Mouse (Mus musculus) myocyte (in vitro differentiated cells): ENCODE results near the gene Psmb10. TPM values are rescaled to one million over a fixed set of nuclear protein-coding genes. Genes with fewer than 3 reads are reported as not detected.

Experiments used
- H3K27me3 ChIP-seq: one replicate; pipeline ENCODE4 v1.6.1; 2011; ENCODE audit not compliant: control insufficient read depth, insufficient read depth, insufficient read length
- H3K36me3 ChIP-seq: one replicate; pipeline ENCODE4 v1.6.1; 2011; ENCODE audit not compliant: control insufficient read depth, insufficient read depth
- H3K4me2 ChIP-seq: one replicate; pipeline ENCODE4 v1.6.1; 2011; ENCODE audit warnings: low read depth, control low read depth
- H3K4me3 ChIP-seq: one replicate; pipeline ENCODE4 v1.5.1; 2011; ENCODE audit warnings: mild to moderate bottlenecking, control low read depth, moderate library complexity
- H3K79me2 ChIP-seq: one replicate; pipeline ENCODE4 v1.6.1; 2011; ENCODE audit not compliant: control insufficient read depth, insufficient read depth
- H3ac ChIP-seq: one replicate; pipeline ENCODE4 v1.6.1; 2011; ENCODE audit not compliant: control insufficient read depth, insufficient read length
- CEBPB ChIP-seq: IDR thresholded peaks from 2 replicates; pipeline ENCODE4 v1.6.1; 2011; ENCODE audit warnings: mild to moderate bottlenecking, moderate library complexity; ENCODE audit not compliant: poor library complexity, insufficient read depth, severe bottlenecking
- E2F4 ChIP-seq: IDR thresholded peaks from one replicate; pipeline ENCODE4 v1.6.1; 2011; ENCODE audit warnings: mild to moderate bottlenecking, control low read depth, moderate library complexity; ENCODE audit not compliant: insufficient read depth
- MAX ChIP-seq: IDR thresholded peaks from one replicate; pipeline ENCODE4 v1.6.1; 2011; ENCODE audit warnings: low read depth, mild to moderate bottlenecking, control low read depth
- MYOD1 ChIP-seq, 3 experiments: IDR thresholded peaks; one replicate each; pipeline ENCODE4 v1.6.1; 2011; ENCODE audit warnings: control low read depth in 2 of 3, low read depth in 2 of 3, mild to moderate bottlenecking in 2 of 3, moderate library complexity in 1 of 3; ENCODE audit not compliant: insufficient read length in 2 of 3, control insufficient read depth in 1 of 3
- MYOG ChIP-seq, 3 experiments: IDR thresholded peaks; one replicate each; pipeline ENCODE4 v1.6.1; 2011; ENCODE audit warnings: control low read depth in 2 of 3, low read depth in 2 of 3, mild to moderate bottlenecking in 2 of 3; ENCODE audit not compliant: insufficient read length in 2 of 3, control insufficient read depth in 1 of 3, insufficient read depth in 1 of 3
- POLR2A ChIP-seq: IDR thresholded peaks from one replicate; pipeline ENCODE4 v1.6.1; 2011; ENCODE audit warnings: low read depth, mild to moderate bottlenecking, control low read depth, moderate library complexity; ENCODE audit not compliant: insufficient read length
- POLR2AphosphoS2 ChIP-seq: IDR thresholded peaks from one replicate; pipeline ENCODE4 v1.6.1; 2011; ENCODE audit warnings: low read depth, control low read depth; ENCODE audit not compliant: insufficient read length
- REST ChIP-seq: IDR thresholded peaks from one replicate; pipeline ENCODE4 v1.6.1; 2011; ENCODE audit warnings: mild to moderate bottlenecking, control low read depth, moderate library complexity; ENCODE audit not compliant: insufficient read depth, insufficient read length
- SRF ChIP-seq: IDR thresholded peaks from one replicate; pipeline ENCODE4 v1.6.1; 2011; ENCODE audit warnings: low read depth; ENCODE audit not compliant: control insufficient read depth, insufficient read length
- TCF12 ChIP-seq: IDR thresholded peaks from one replicate; pipeline ENCODE4 v1.6.1; 2011; ENCODE audit warnings: mild to moderate bottlenecking, control low read depth; ENCODE audit not compliant: poor library complexity, insufficient read depth, severe bottlenecking
- TCF3 ChIP-seq: IDR thresholded peaks from one replicate; pipeline ENCODE4 v1.6.1; 2011; ENCODE audit warnings: low read depth, control low read depth; ENCODE audit not compliant: insufficient read length
- USF1 ChIP-seq: IDR thresholded peaks from one replicate; pipeline ENCODE4 v1.6.1; 2011; ENCODE audit warnings: low read depth, mild to moderate bottlenecking, control low read depth, moderate library complexity
- polyA plus RNA-seq: library from polyadenylated mRNA; unstranded; fragments of >200 nt; fragmentation: generic; extraction: Trizol; gene quantifications from one replicate; pipeline ENCODE4 v1.2.1, GENCODE M21; 2012; ENCODE audit warnings: missing spikeins

The Psmb10 gene
- polyA plus RNA-seq, 1 experiment = 60.0 TPM

DNA sequence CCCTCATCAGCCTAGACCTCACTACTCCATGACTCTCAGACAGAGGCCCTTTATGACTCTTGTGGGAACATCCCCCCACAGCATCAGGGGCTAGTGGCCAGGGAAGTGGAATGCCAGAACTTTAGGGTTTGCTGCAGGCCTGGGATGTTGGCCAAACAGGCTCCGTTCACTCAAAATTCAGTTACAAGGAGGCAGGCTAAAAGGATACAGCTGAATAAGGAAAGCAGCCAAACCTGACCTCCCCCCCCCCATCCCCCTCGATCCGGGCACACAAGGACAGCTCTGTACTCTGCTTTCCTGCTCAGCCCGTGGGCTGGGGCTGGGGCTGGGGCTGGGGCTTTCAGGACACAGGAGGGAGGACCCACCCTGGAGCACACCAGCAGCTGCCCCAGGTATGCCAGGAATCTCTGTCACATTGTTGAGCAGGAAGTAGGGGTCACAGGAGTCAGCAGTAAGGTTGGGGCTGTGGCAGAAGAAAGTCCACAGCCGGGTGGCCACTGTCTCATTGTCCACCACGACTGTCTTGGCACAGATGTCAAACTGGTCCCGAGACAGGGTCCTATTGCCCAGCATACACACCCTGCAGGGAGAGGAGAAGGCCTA, 12.9 kb upstream of the Psmb10 start:
- peak in 1 of 3 experiments; percentile 61 for TF ChIP-seq MYOD1 (IDR thresholded peaks at IDR 0.05; ENCODE audit: control insufficient read depth in 1 of 3, insufficient read length in 2 of 3, low read depth in 2 of 3)
- no peak for TF ChIP-seq SRF
- TF ChIP-seq MYOG (IDR thresholded peaks at IDR 0.05; ENCODE audit: control insufficient read depth in 1 of 3, insufficient read depth in 1 of 3, insufficient read length in 2 of 3, low read depth in 2 of 3) = peak in 1 of 3 experiments; percentile 75
- Histone ChIP-seq H3K4me2 (no peak overlapping the region), H3K79me2 (no peaks in the 10 kb centered on the region), H3K4me3 (no peak overlapping the region), H3ac (no peak overlapping the region), H3K27me3 (no peaks in the 10 kb centered on the region), H3K36me3 (peaks cover 26% of the 10 kb centered on the region)

DNA sequence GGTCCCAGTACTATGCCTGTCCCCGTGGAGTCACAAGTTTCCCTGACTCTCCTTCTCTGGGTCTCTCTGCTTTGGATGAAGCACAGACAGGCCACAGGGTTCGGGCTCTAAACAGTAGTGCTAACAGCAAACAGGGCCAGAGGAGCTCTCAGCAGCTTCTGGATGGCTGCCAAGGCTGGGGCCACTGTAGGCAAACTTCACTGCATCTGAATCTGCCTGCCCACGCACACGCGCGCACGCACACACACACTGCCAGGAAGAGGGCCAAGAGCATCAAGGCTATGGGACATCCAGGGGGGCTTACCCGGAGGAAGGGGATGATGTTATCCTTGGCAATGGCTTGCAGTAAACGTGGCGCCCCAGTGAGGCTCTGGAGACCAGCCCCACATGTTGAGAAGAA, 11.1 kb upstream of the Psmb10 start:
- Histone ChIP-seq H3K4me2 (no peak overlapping the region), H3K4me3 (no peak overlapping the region), H3K27me3 (no peaks in the 10 kb centered on the region), H3K79me2 (no peaks in the 10 kb centered on the region), H3ac (no peak overlapping the region), H3K36me3 (peaks cover 21% of the 10 kb centered on the region)
- no peak for TF ChIP-seq MAX
- TF ChIP-seq CEBPB = no peak
- TF ChIP-seq USF1 = no peak

DNA sequence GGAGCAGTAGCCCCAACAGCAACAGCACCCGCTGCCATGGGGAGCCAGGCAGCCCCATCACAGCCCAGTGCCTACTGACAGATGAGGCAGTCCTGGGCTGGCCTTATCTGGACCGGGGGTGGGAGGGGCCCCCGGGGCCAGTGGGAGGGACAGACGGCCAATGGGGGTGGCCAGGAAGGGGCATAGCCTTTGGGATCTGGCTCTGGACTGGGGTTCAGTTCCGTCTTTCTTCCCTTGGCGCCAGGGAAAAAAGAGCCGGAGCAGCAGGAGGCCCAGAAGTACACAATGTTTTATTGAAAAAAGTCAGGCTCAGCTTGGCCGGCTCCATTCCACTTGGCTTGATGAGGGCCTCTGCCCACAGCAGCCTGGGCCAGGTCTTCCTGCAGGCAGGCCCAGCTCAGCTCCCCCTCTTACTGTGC, 5.1 kb upstream of the Psmb10 start, which contains the start of gene Lcat:
Gene Lcat (minus strand): TSS at position 62 of the 419 bp plus-strand sequence.
- no peaks in the 10 kb centered on the region for H3K79me2 ChIP-seq
- no peak within 1 kb of the TSS for H3K4me3 ChIP-seq
- no peak within 1 kb of the TSS for H3ac ChIP-seq
- no peak within 1 kb of the TSS for H3K4me2 ChIP-seq
- H3K27me3 ChIP-seq = no peaks in the 10 kb centered on the region
- H3K36me3 ChIP-seq = peaks cover 3% of the 10 kb centered on the region
- TF ChIP-seq SRF = no peak
- no peak for TF ChIP-seq MAX
- TF ChIP-seq POLR2A = no peak
- no peak for TF ChIP-seq POLR2AphosphoS2
- no peak for TF ChIP-seq TCF3
- TF ChIP-seq MYOG (IDR thresholded peaks at IDR 0.05; ENCODE audit: control insufficient read depth in 1 of 3, insufficient read depth in 1 of 3, insufficient read length in 2 of 3, low read depth in 2 of 3) = no peak
- no peak for TF ChIP-seq TCF12
- no peak for TF ChIP-seq MYOD1 (IDR thresholded peaks at IDR 0.05; ENCODE audit: control insufficient read depth in 1 of 3, insufficient read length in 2 of 3, low read depth in 2 of 3)
- TF ChIP-seq E2F4 = no peak
- no peak for TF ChIP-seq CEBPB
- no peak for TF ChIP-seq USF1
- TF ChIP-seq REST = no peak

DNA sequence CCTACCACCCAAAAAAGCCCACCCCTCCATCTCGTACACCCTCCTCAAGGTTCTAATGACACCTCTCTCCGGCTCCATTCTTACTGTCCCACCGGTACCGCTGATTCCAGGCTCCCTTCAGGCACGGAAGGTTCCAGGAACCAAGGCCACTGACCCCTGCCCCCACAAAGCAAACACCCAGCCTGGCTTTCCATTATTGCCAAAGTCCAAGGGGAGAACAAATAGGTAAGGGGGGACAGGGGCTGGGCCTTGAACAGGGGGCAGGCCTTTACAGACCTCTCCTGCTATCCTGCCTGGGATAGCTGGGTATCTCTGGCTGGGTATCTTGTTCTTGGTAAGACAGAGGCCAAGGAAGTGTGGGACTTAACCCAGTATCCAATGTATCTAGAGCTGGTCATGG, 4.3 kb upstream of the Psmb10 start:
- Histone ChIP-seq H3K4me2 (no peak overlapping the region), H3K36me3 (peaks cover 3% of the 10 kb centered on the region), H3K79me2 (no peaks in the 10 kb centered on the region), H3ac (no peak overlapping the region), H3K4me3 (no peak overlapping the region), H3K27me3 (no peaks in the 10 kb centered on the region)
- TF ChIP-seq POLR2AphosphoS2 (peak; percentile 7), TCF12 (no peak), POLR2A (no peak)

DNA sequence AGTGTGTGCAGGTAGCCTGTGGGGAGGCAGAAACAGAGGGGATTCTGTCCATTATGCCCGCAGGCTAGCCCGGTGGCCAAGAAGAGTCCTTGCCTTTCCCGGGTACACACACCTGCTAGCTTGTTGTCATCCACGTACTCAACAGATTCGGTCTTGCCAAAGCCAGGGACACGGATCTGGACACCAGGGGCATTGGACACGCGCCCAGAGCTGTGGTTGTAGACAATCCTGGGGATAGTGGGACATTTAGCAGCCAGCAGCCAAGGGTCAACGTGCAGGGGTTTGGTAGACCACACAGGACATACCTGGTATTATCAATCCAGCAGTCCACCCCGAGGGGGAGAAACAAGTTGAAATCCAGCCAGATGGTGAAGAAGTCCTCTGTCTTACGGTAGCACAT, 3.8 kb upstream of the Psmb10 start:
- Histone ChIP-seq H3K27me3 (no peaks in the 10 kb centered on the region), H3K4me3 (no peak overlapping the region), H3K79me2 (no peaks in the 10 kb centered on the region), H3K36me3 (no peaks in the 10 kb centered on the region), H3K4me2 (no peak overlapping the region), H3ac (no peak overlapping the region)
- TF ChIP-seq REST (no peak), MYOG (IDR thresholded peaks at IDR 0.05; ENCODE audit: control insufficient read depth in 1 of 3, insufficient read depth in 1 of 3, insufficient read length in 2 of 3, low read depth in 2 of 3) (no peak), CEBPB (no peak), E2F4 (no peak), POLR2AphosphoS2 (no peak), MAX (no peak), POLR2A (no peak), TCF3 (no peak), SRF (no peak), TCF12 (no peak), USF1 (no peak), MYOD1 (IDR thresholded peaks at IDR 0.05; ENCODE audit: control insufficient read depth in 1 of 3, insufficient read length in 2 of 3, low read depth in 2 of 3) (no peak)
